Mouse (Mus musculus) intestine, postnatal 0 days (tissue): ENCODE measurements around the gene Ptma. TPM values are rescaled to one million over a fixed set of nuclear protein-coding genes. Genes with fewer than 3 reads are reported as not detected.
"Not testable (repeated sequence)": the region's sequence is repeated elsewhere in the genome, so short reads cannot be mapped to it uniquely, and the experiment has no call there.

Experiments used
- ATAC-seq: fragments of 200-750 bp; cut with Nextera tagmentation; 2 replicates; pipeline ENCODE4 v1.8.0; 2017; ENCODE audit warnings: mild to moderate bottlenecking, moderate TSS enrichment, moderate library complexity
- H3K27ac ChIP-seq: fragments of 300-500 bp; sonication (generic); 2 replicates; pipeline ENCODE4 v1.5.1; 2014; ENCODE audit warnings: mild to moderate bottlenecking, low read depth, low read length, moderate library complexity
- H3K27me3 ChIP-seq: fragments of 300-500 bp; sonication (generic); replicated peaks from 2 replicates; pipeline ENCODE4 v1.6.1; 2014; ENCODE audit warnings: low read length, mixed read lengths; ENCODE audit not compliant: control insufficient read depth, insufficient read depth
- H3K36me3 ChIP-seq: fragments of 300-500 bp; sonication (generic); 2 replicates; pipeline ENCODE4 v1.6.1; 2014; ENCODE audit warnings: mild to moderate bottlenecking, moderate library complexity; ENCODE audit not compliant: control insufficient read depth, insufficient read depth
- H3K4me1 ChIP-seq: fragments of 300-500 bp; sonication (generic); replicated peaks from 2 replicates; pipeline ENCODE4 v1.6.1; 2014; ENCODE audit warnings: antibody characterized with exemption, low read length, mixed read lengths; ENCODE audit not compliant: control insufficient read depth, insufficient read depth
- H3K4me2 ChIP-seq: fragments of 300-500 bp; sonication (generic); replicated peaks from 2 replicates; pipeline ENCODE4 v1.6.1; 2014; ENCODE audit warnings: low read depth, mild to moderate bottlenecking, moderate library complexity
- H3K4me3 ChIP-seq: fragments of 300-500 bp; sonication (generic); 2 replicates; pipeline ENCODE4 v1.5.1; 2014; ENCODE audit warnings: low read depth, low read length
- H3K9ac ChIP-seq: fragments of 300-500 bp; sonication (generic); 2 replicates; pipeline ENCODE4 v1.6.1; 2014; ENCODE audit warnings: mild to moderate bottlenecking, low read depth, low read length
- H3K9me3 ChIP-seq: fragments of 300-500 bp; sonication (generic); 2 replicates; pipeline ENCODE4 v1.6.1; 2016; ENCODE audit warnings: mixed run types; ENCODE audit not compliant: control insufficient read depth
- CTCF ChIP-seq: sonication (generic); IDR thresholded peaks from 2 replicates; pipeline ENCODE4 v1.5.1; 2016; ENCODE audit warnings: low read depth, mild to moderate bottlenecking, control low read depth, antibody characterized with exemption, moderate library complexity
- WGBS: fragments of 180-500 bp; shearing (Covaris S2); extraction: QIAGEN DNeasy Blood & Tissue Kit; methylation state at CpG from one replicate; pipeline ENCODE4 v1.1.7; 2014; 5-methylcytosine and 5-hydroxymethylcytosine counted together
- polyA plus RNA-seq: library from polyadenylated mRNA; unstranded; fragments of >200 nt; fragmentation: Nextera tagmentation; extraction: Ambion mirVana; gene quantifications from 2 replicates; pipeline ENCODE4 v1.2.1, GENCODE M21; 2015

Ptma gene
- polyA plus RNA-seq, 1 experiment from 2014 or later, result 1,008 TPM

GRCm38 (mm10) chr1:86530871-86531546, 4.5 kb downstream of the Ptma start:
- Histone ChIP-seq H3K27ac (no peak overlapping the region), H3K9me3 (no peaks in the 10 kb centered on the region), H3K9ac (no peak overlapping the region), H3K36me3 (peaks cover 4% of the 10 kb centered on the region; the same call in 1 of the 2 replicates), H3K4me1 (no peaks in the 10 kb centered on the region), H3K27me3 (no peaks in the 10 kb centered on the region), H3K4me2 (no peak overlapping the region), H3K4me3 (no peak overlapping the region)
- no peak for ATAC-seq
- WGBS, result 19% methylated on average over 4 of the region's 4 CpGs
- no peak for TF ChIP-seq CTCF

- Histone ChIP-seq H3K9ac (no peak overlapping the region), H3K4me1 (no peaks in the 10 kb centered on the region), H3K9me3 (no peaks in the 10 kb centered on the region), H3K4me2 (peak overlapping the region; percentile 44), H3K36me3 (peaks cover 4% of the 10 kb centered on the region; the same call in 1 of the 2 replicates), H3K4me3 (no peak overlapping the region), H3K27me3 (no peaks in the 10 kb centered on the region), H3K27ac (no peak overlapping the region)
- TF ChIP-seq CTCF, result no peak
- 9% methylated on average over 13 of the region's 13 CpGs for WGBS
- ATAC-seq, result peak; percentile 0; the same call in 1 of the 2 replicates
Measured at GRCm38 (mm10) chr1:86531547-86532321, 5.2 kb downstream of the Ptma start.

- Histone ChIP-seq H3K9me3 (no peaks in the 10 kb centered on the region), H3K9ac (no peak overlapping the region), H3K27me3 (no peaks in the 10 kb centered on the region), H3K36me3 (peaks cover 4% of the 10 kb centered on the region; the same call in 1 of the 2 replicates), H3K4me1 (no peaks in the 10 kb centered on the region), H3K4me3 (no peak overlapping the region), H3K4me2 (peak overlapping the region; percentile 44), H3K27ac (no peak overlapping the region)
- peak; percentile 89 for TF ChIP-seq CTCF
- 24% methylated on average over 11 of the region's 11 CpGs for WGBS
- peak; percentile 19 for ATAC-seq
Measured at GRCm38 (mm10) chr1:86532362-86533051, 6.0 kb downstream of the Ptma start.

GRCm38 (mm10) chr1:86533411-86534130, 7.0 kb downstream of the Ptma start:
- H3K4me1 ChIP-seq, result no peaks in the 10 kb centered on the region
- H3K36me3 ChIP-seq, result peaks cover 4% of the 10 kb centered on the region; the same call in 1 of the 2 replicates
- peak; percentile 57 for TF ChIP-seq CTCF
- H3K4me3 ChIP-seq, result no peak overlapping the region
- H3K9ac ChIP-seq, result no peak overlapping the region
- H3K9me3 ChIP-seq, result no peaks in the 10 kb centered on the region
- no peak overlapping the region for H3K4me2 ChIP-seq
- no peak overlapping the region for H3K27ac ChIP-seq
- WGBS, result 72% methylated on average over 6 of the region's 6 CpGs
- peak; percentile 47; the same call in 1 of the 2 replicates for ATAC-seq
- H3K27me3 ChIP-seq, result no peaks in the 10 kb centered on the region

GRCm38 (mm10) chr1:86538383-86538782, 11.9 kb downstream of the Ptma start:
- Histone ChIP-seq H3K9ac (no peak overlapping the region), H3K36me3 (peaks cover 16% of the 10 kb centered on the region), H3K4me3 (no peak overlapping the region), H3K9me3 (no peaks in the 10 kb centered on the region), H3K27me3 (no peaks in the 10 kb centered on the region), H3K4me1 (no peaks in the 10 kb centered on the region), H3K4me2 (no peak overlapping the region), H3K27ac (no peak overlapping the region)
- TF ChIP-seq CTCF, result peak; percentile 62
- 56% methylated on average over 3 of the region's 3 CpGs for WGBS
- ATAC-seq, result no peak

- H3K9me3 ChIP-seq, H3K27ac ChIP-seq, H3K9ac ChIP-seq, ATAC-seq, H3K27me3 ChIP-seq, H3K4me1 ChIP-seq, H3K4me3 ChIP-seq, H3K4me2 ChIP-seq: not testable (repeated sequence)
- H3K36me3 ChIP-seq, result peaks cover 28% of the 10 kb centered on the region
- WGBS, result 89% methylated on average over 12 of the region's 12 CpGs
Measured at GRCm38 (mm10) chr1:86539583-86539982, 13.1 kb downstream of the Ptma start.
